In the genomic region with DNA sequence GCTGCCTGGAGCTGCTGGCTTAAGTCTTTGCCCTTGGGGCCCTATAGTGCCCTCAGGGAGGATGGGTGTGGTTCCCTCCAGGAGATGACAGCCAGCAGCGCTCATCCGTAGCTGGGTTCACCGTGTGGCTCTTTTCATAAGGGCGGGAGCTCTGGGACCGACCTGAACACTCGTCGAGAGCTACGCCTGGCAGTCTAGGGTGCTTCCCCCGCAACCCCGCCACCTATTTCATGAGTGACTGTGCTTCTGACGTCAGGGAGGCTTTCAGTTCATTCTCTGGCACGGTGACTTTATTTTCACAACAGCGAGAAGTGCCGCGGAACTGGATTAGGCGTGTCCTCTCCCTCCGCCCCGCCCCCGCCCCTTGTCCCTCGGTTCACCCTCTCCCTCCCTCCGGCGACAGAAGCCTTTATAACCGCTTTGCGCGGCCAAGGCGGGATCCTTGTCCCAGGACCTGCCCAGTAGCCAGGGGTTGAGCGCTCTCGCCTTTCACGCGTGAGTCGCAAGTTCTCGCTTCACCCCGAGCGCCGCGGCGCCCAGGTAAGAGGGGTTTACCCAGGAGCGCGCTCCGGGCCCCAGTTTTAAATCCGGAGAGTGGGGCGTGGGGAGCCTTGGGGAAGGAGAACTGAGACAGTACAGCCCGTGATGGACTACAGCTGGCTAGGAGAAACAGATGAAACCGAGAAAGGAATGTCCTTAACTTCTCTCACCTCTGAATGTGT, we compare ENCODE assay signal across 8 mouse cellular contexts. TPM values are rescaled to one million over a fixed set of nuclear protein-coding genes. Genes with fewer than 3 reads are reported as not detected.
DNase-seq lines count a peak whose midpoint lies in the region; ATAC-seq and TF ChIP-seq lines count a peak whose summit lies in the region.

TSS of gene Gprc5a (plus strand) at position 416 of the 722 bp plus-strand sequence.

- peak; percentile 86 for ATAC-seq in lung, postnatal 0 days

- H3K4me2 ChIP-seq in lung, postnatal 0 days (replicated peaks; ENCODE audit: low read depth, low read length): peak within 1 kb of the TSS; percentile 68

- no peak for TF ChIP-seq POLR2A in testis, adult 2 months (IDR thresholded peaks at IDR 0.05; ENCODE audit: control insufficient read depth, low read depth, low read length)
- TF ChIP-seq POLR2A in heart, adult 2 months (IDR thresholded peaks at IDR 0.05; ENCODE audit: insufficient read depth, low read depth, low read length): no peak
- TF ChIP-seq POLR2A in kidney, adult 2 months (IDR thresholded peaks at IDR 0.05; ENCODE audit: low read depth, low read length): no peak

- H3K4me1 ChIP-seq in testis, adult 2 months (ENCODE audit: control insufficient read depth, insufficient read depth, low read length): no peaks in the 10 kb centered on the region; the same call in 1 of the 2 replicates
- H3K4me1 ChIP-seq in heart, adult 2 months (ENCODE audit: control insufficient read depth, insufficient read depth, low read length): no peaks in the 10 kb centered on the region; the same call in 1 of the 2 replicates
- no peaks in the 10 kb centered on the region for H3K4me1 ChIP-seq in kidney, adult 2 months (ENCODE audit: control insufficient read depth, insufficient read depth, low read length)
- no peaks in the 10 kb centered on the region for H3K4me1 ChIP-seq in lung, postnatal 0 days (ENCODE audit: insufficient read depth, low read depth, low read length)

- H3K27me3 ChIP-seq in testis, adult 2 months (ENCODE audit: control insufficient read depth, insufficient read depth, low read length): no peaks in the 10 kb centered on the region
- no peaks in the 10 kb centered on the region for H3K27me3 ChIP-seq in heart, adult 2 months (ENCODE audit: control insufficient read depth, insufficient read depth, low read length)
- H3K27me3 ChIP-seq in kidney, adult 2 months (replicated peaks; ENCODE audit: control insufficient read depth, insufficient read depth, low read length): no peaks in the 10 kb centered on the region
- no peaks in the 10 kb centered on the region for H3K27me3 ChIP-seq in lung, postnatal 0 days (replicated peaks; ENCODE audit: insufficient read depth, low read length)

- H3K79me2 ChIP-seq in heart, adult 2 months (replicated peaks; ENCODE audit: control insufficient read depth, insufficient read depth, low read length): no peaks in the 10 kb centered on the region

- no peaks in the 10 kb centered on the region for H3K9me3 ChIP-seq in lung, postnatal 0 days (ENCODE audit: low read length)

- no peaks in the 10 kb centered on the region for H3K36me3 ChIP-seq in testis, adult 2 months (ENCODE audit: control insufficient read depth, insufficient read depth, low read length)
- H3K36me3 ChIP-seq in heart, adult 2 months (ENCODE audit: control insufficient read depth, insufficient read depth, low read length): no peaks in the 10 kb centered on the region
- H3K36me3 ChIP-seq in kidney, adult 2 months (ENCODE audit: control insufficient read depth, insufficient read depth, low read length): no peaks in the 10 kb centered on the region
- H3K36me3 ChIP-seq in lung, postnatal 0 days (ENCODE audit: insufficient read depth, low read length): no peaks in the 10 kb centered on the region

- H3K4me3 ChIP-seq in testis, adult 2 months (ENCODE audit: control insufficient read depth, low read depth, low read length): peak within 1 kb of the TSS; percentile 25
- H3K4me3 ChIP-seq in heart, adult 2 months: peak within 1 kb of the TSS; percentile 52
- H3K4me3 ChIP-seq in kidney, adult 2 months (ENCODE audit: insufficient read depth, low read depth, low read length): peak within 1 kb of the TSS; percentile 44
- H3K4me3 ChIP-seq in lung, postnatal 0 days (ENCODE audit: low read depth, low read length): peak within 1 kb of the TSS; percentile 63

- peak within 1 kb of the TSS; percentile 60 for H3K9ac ChIP-seq in heart, adult 2 months (ENCODE audit: low read depth, low read length)
- H3K9ac ChIP-seq in lung, postnatal 0 days (replicated peaks; ENCODE audit: low read depth): peak within 1 kb of the TSS; percentile 87

- TF ChIP-seq CTCF in testis, adult 2 months (IDR thresholded peaks at IDR 0.05; ENCODE audit: control insufficient read depth, insufficient read depth, insufficient replicate concordance, low read depth, low read length): no peak
- TF ChIP-seq CTCF in heart, adult 2 months (IDR thresholded peaks at IDR 0.05): no peak
- no peak for TF ChIP-seq CTCF in kidney, adult 2 months (conservative IDR thresholded peaks at IDR 0.05; ENCODE audit: insufficient read depth, insufficient read length, low read depth, low read length)
- no peak for TF ChIP-seq CTCF in lung, postnatal 0 days (IDR thresholded peaks at IDR 0.05)

- intact Hi-C loops in heart, adult 2 months (cut with DNase I): no loop called here

- no peak within 1 kb of the TSS for H3K27ac ChIP-seq in testis, adult 2 months (ENCODE audit: control insufficient read depth, insufficient read depth, low read depth, low read length)
- H3K27ac ChIP-seq in heart, adult 2 months: peak within 1 kb of the TSS; percentile 40
- peak within 1 kb of the TSS; percentile 21 for H3K27ac ChIP-seq in kidney, adult 2 months (ENCODE audit: insufficient read depth, low read depth, low read length)
- H3K27ac ChIP-seq in lung, postnatal 0 days (ENCODE audit: low read length): peak within 1 kb of the TSS; percentile 93

- no peak for DNase-seq in testis, postnatal 10 days (ENCODE audit: low spot score)
- DNase-seq in embryo, embryonic 10 days (ENCODE audit: low spot score): peak; percentile 77
- DNase-seq in heart, adult 2 months: peak; percentile 55 to 63
- peak; percentile 67 for DNase-seq in kidney, adult 2 months
- DNase-seq in lung, postnatal 0 days (ENCODE audit: low spot score): peak; percentile 98
- peak; percentile 22 for DNase-seq in ovary, postnatal 14 days (ENCODE audit: low spot score)
- no peak for DNase-seq in right cerebral cortex, postnatal 25 days

- TF ChIP-seq EP300 in heart, adult 2 months (IDR thresholded peaks at IDR 0.05; ENCODE audit: insufficient read depth, low read depth, low read length): no peak
- peak; percentile 92 for TF ChIP-seq EP300 in lung, postnatal 0 days (IDR thresholded peaks at IDR 0.05)

- 2% methylated on average over 44 of the region's 44 CpGs for WGBS in heart, adult 2 months
- WGBS in kidney, adult 2 months: 2% methylated on average over 44 of the region's 44 CpGs
- WGBS in lung, postnatal 0 days: under 1% methylated on average over 43 of the region's 44 CpGs

RNA-seq across cellular contexts. Expression of gene Gprc5a, which starts in this region (rescaled TPM):
- polyA plus RNA-seq in testis, adult 2 months (2012; rRNA removed): 0.06 and 0.46 TPM in 2 replicates
- total RNA-seq in heart, adult 2 months (2021): 1 to 10 TPM; 1.2 to 2.9 TPM
- 1.4 and 3.4 TPM in 2 replicates for polyA plus RNA-seq in heart, adult 2 months (2012; rRNA removed)
- polyA plus RNA-seq in kidney, adult 2 months (2012; rRNA removed): 3.3 and 4.3 TPM in 2 replicates
- 601 and 607 TPM in 2 replicates for polyA plus RNA-seq in lung, postnatal 0 days (2015; fragmentation: Nextera tagmentation; extraction: Ambion mirVana)

Comparison
In these comparisons a context has a peak if more than half of its experiments do, and no peak if none do; other contexts are left out.
1. RNA of gene Gprc5a (polyA plus RNA-seq): 601 to 607 TPM in lung, postnatal 0 days; 3.3 to 4.3 TPM in kidney, adult 2 months, 1.4 to 3.4 TPM in heart, adult 2 months and 0.06 to 0.46 TPM in testis, adult 2 months; every median in the first group is over 100 times any median in the second.
2. DNase-seq: peak in embryo, embryonic 10 days (single experiment), heart, adult 2 months (2 of 2), kidney, adult 2 months (single experiment), lung, postnatal 0 days (single experiment) and ovary, postnatal 14 days (single experiment); none in testis, postnatal 10 days (single experiment) and right cerebral cortex, postnatal 25 days (single experiment).
3. Peak in every context shown above with its lines, with median percentiles within 50 percentile points of each other: H3K4me3 ChIP-seq.